Mouse (Mus musculus): Measurements from ENCODE around the gene Hk1. TPM values are rescaled to one million over a fixed set of nuclear protein-coding genes. Genes with fewer than 3 reads are reported as not detected.

The Hk1 gene
- polyA plus RNA-seq, 1 experiment from 2014 or later: 30.7 TPM

- no peaks in the 10 kb centered on the region for H3K9me3 ChIP-seq (ENCODE audit: low read length)
- ATAC-seq (no peak), DNase-seq (no peak)
- H3K36me3 ChIP-seq (replicated peaks; ENCODE audit: insufficient read depth, low read length): peaks cover 32% of the 10 kb centered on the region
- H3K4me1 ChIP-seq (ENCODE audit: insufficient read depth): peaks cover 19% of the 10 kb centered on the region
- H3K4me2 ChIP-seq (ENCODE audit: low read depth, low read length): no peak overlapping the region
- no peaks in the 10 kb centered on the region for H3K27me3 ChIP-seq (ENCODE audit: insufficient read depth, low read length)
- TF ChIP-seq CTCF (IDR thresholded peaks at IDR 0.05; ENCODE audit: low read depth): no peak
- TF ChIP-seq EP300 (IDR thresholded peaks at IDR 0.05; ENCODE audit: low read depth): no peak
- no peak overlapping the region for H3K9ac ChIP-seq (replicated peaks)
- WGBS (ENCODE audit: insufficient replicate concordance): 79% methylated on average over 10 of the region's 10 CpGs
- H3K27ac ChIP-seq (ENCODE audit: low read depth): no peak overlapping the region
- no peak overlapping the region for H3K4me3 ChIP-seq (ENCODE audit: low read depth, low read length)
Measured at GRCm38 (mm10) chr10:62310259-62311039, 69.3 kb downstream of the Hk1 start.

- H3K4me2 ChIP-seq (ENCODE audit: low read depth, low read length): no peak overlapping the region
- H3K4me3 ChIP-seq (ENCODE audit: low read depth, low read length): no peak overlapping the region
- H3K36me3 ChIP-seq (replicated peaks; ENCODE audit: insufficient read depth, low read length): peaks cover 25% of the 10 kb centered on the region
- H3K27ac ChIP-seq (ENCODE audit: low read depth): no peak overlapping the region
- no peak overlapping the region for H3K9ac ChIP-seq (replicated peaks)
- no peaks in the 10 kb centered on the region for H3K27me3 ChIP-seq (ENCODE audit: insufficient read depth, low read length)
- TF ChIP-seq CTCF (IDR thresholded peaks at IDR 0.05; ENCODE audit: low read depth): no peak
- WGBS (ENCODE audit: insufficient replicate concordance): 88% methylated on average over 5 of the region's 5 CpGs
- no peaks in the 10 kb centered on the region for H3K9me3 ChIP-seq (ENCODE audit: low read length)
- DNase-seq: no peak
- peaks cover 19% of the 10 kb centered on the region for H3K4me1 ChIP-seq (ENCODE audit: insufficient read depth)
- no peak for ATAC-seq
Measured at GRCm38 (mm10) chr10:62309593-62309992, 70.1 kb downstream of the Hk1 start.

DNA sequence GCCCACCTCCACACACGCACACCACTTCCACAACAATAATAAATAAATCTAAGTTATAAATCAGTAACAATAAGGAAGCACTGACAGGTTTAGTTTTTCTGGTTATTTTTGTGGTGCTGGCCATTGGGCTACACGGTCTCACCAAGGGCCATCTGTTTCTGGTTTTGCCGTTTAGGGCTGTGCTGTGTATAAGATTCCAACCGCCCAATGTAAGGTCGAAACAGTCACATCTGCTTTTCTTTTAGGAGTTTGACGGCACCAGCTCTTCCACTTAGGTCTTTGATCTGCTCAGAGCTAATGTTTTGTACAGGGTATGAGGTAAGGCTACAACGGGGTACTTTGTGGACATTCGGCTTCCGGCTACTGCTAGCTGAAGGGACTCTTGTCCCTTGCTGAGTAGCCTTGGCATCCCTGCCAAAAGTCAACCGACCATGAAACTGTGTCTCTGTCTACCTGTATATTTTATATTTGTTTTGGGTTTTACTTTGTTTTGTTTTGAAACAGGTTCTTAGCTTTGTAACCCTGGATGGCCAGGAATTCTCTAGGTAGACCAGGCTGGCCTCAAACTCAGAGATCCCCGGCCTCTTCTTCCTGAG, 70.7 kb downstream of the Hk1 start:
- Histone ChIP-seq H3K27me3 (ENCODE audit: insufficient read depth, low read length) (no peaks in the 10 kb centered on the region), H3K4me2 (ENCODE audit: low read depth, low read length) (no peak overlapping the region), H3K4me3 (ENCODE audit: low read depth, low read length) (no peak overlapping the region), H3K9me3 (ENCODE audit: low read length) (no peaks in the 10 kb centered on the region), H3K27ac (ENCODE audit: low read depth) (no peak overlapping the region), H3K9ac (replicated peaks) (no peak overlapping the region), H3K4me1 (ENCODE audit: insufficient read depth) (peaks cover 13% of the 10 kb centered on the region), H3K36me3 (replicated peaks; ENCODE audit: insufficient read depth, low read length) (peaks cover 22% of the 10 kb centered on the region)
- DNase-seq: no peak
- no peak for ATAC-seq
- WGBS (ENCODE audit: insufficient replicate concordance): 95% methylated on average over 11 of the region's 11 CpGs
- TF ChIP-seq EP300 (IDR thresholded peaks at IDR 0.05; ENCODE audit: low read depth) (no peak), CTCF (IDR thresholded peaks at IDR 0.05; ENCODE audit: low read depth) (no peak)

DNA sequence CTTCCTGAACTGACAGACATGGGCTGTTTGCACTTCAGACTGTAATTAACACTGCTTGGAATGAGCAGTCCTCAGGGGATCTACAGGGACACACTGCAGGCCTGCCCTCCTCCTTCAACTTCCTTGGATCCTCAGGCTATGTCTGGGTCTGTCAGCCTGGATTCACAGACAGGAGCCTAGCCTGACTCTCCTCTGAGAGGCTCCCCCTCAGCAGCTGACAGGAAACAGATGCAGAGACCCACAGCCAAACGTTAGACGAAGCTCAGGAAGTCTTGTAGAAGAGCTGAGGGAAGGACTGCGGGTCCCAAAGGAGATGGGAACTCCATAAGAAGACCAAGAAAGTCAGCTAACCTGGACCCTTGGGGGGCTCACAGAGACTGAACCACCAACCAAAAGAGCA, 73.2 kb downstream of the Hk1 start:
- peaks cover 43% of the 10 kb centered on the region for H3K36me3 ChIP-seq (replicated peaks; ENCODE audit: insufficient read depth, low read length)
- ATAC-seq (0 out of 2 replicates have a peak, but pooled peaks have one; percentile 27), DNase-seq (no peak)
- 36% methylated on average over 3 of the region's 3 CpGs for WGBS (ENCODE audit: insufficient replicate concordance)
- H3K4me2 ChIP-seq (ENCODE audit: low read depth, low read length): no peak overlapping the region
- H3K27ac ChIP-seq (ENCODE audit: low read depth): no peak overlapping the region
- H3K9me3 ChIP-seq (ENCODE audit: low read length): no peaks in the 10 kb centered on the region
- H3K9ac ChIP-seq (replicated peaks): no peak overlapping the region
- TF ChIP-seq CTCF (IDR thresholded peaks at IDR 0.05; ENCODE audit: low read depth): no peak
- no peak for TF ChIP-seq EP300 (IDR thresholded peaks at IDR 0.05; ENCODE audit: low read depth)
- H3K4me1 ChIP-seq (ENCODE audit: insufficient read depth): peaks cover 3% of the 10 kb centered on the region
- no peaks in the 10 kb centered on the region for H3K27me3 ChIP-seq (ENCODE audit: insufficient read depth, low read length)
- no peak overlapping the region for H3K4me3 ChIP-seq (ENCODE audit: low read depth, low read length)

GRCm38 (mm10) chr10:62305090-62305489, 74.6 kb downstream of the Hk1 start:
- DNase-seq (no peak), ATAC-seq (no peak)
- WGBS (ENCODE audit: insufficient replicate concordance): 90% methylated on average over 6 of the region's 6 CpGs
- H3K27me3 ChIP-seq (ENCODE audit: insufficient read depth, low read length): no peaks in the 10 kb centered on the region
- H3K4me3 ChIP-seq (ENCODE audit: low read depth, low read length): no peak overlapping the region
- peaks cover 3% of the 10 kb centered on the region; the same call in 1 of the 2 replicates for H3K4me1 ChIP-seq (ENCODE audit: insufficient read depth)
- no peak overlapping the region for H3K27ac ChIP-seq (ENCODE audit: low read depth)
- no peaks in the 10 kb centered on the region for H3K9me3 ChIP-seq (ENCODE audit: low read length)
- H3K36me3 ChIP-seq (replicated peaks; ENCODE audit: insufficient read depth, low read length): peaks cover 50% of the 10 kb centered on the region
- H3K4me2 ChIP-seq (ENCODE audit: low read depth, low read length): no peak overlapping the region
- TF ChIP-seq EP300 (IDR thresholded peaks at IDR 0.05; ENCODE audit: low read depth): no peak
- H3K9ac ChIP-seq (replicated peaks): no peak overlapping the region

GRCm38 (mm10) chr10:62300006-62300827, 79.5 kb downstream of the Hk1 start:
- ATAC-seq: peak; percentile 40
- H3K27me3 ChIP-seq (ENCODE audit: insufficient read depth, low read length): no peaks in the 10 kb centered on the region
- WGBS (ENCODE audit: insufficient replicate concordance): 72% methylated on average over 23 of the region's 23 CpGs
- no peak for DNase-seq
- no peak overlapping the region for H3K4me2 ChIP-seq (ENCODE audit: low read depth, low read length)
- no peak for TF ChIP-seq CTCF (IDR thresholded peaks at IDR 0.05; ENCODE audit: low read depth)
- no peak for TF ChIP-seq EP300 (IDR thresholded peaks at IDR 0.05; ENCODE audit: low read depth)
- H3K4me1 ChIP-seq (ENCODE audit: insufficient read depth): no peaks in the 10 kb centered on the region
- H3K4me3 ChIP-seq (ENCODE audit: low read depth, low read length): no peak overlapping the region
- no peak overlapping the region for H3K9ac ChIP-seq (replicated peaks)
- H3K27ac ChIP-seq (ENCODE audit: low read depth): no peak overlapping the region
- H3K9me3 ChIP-seq (ENCODE audit: low read length): no peaks in the 10 kb centered on the region
- H3K36me3 ChIP-seq (replicated peaks; ENCODE audit: insufficient read depth, low read length): peaks cover 69% of the 10 kb centered on the region

Data from liver, postnatal 0 days (tissue).